Mouse (Mus musculus): ENCODE results near the gene St6gal1. TPM values are rescaled to one million over a fixed set of nuclear protein-coding genes. Genes with fewer than 3 reads are reported as not detected.

The St6gal1 gene
- polyA plus RNA-seq, 1 experiment from 2014 or later = 32.5 TPM

GRCm38 (mm10) chr16:23239583-23239982, 15.0 kb downstream of the St6gal1 start:
- Histone ChIP-seq H3K4me2 (replicated peaks; ENCODE audit: low read depth, low read length) (no peak overlapping the region), H3K4me3 (ENCODE audit: low read length) (no peak overlapping the region), H3K4me1 (ENCODE audit: control insufficient read depth, insufficient read depth, low read length) (peaks cover 34% of the 10 kb centered on the region), H3K27me3 (ENCODE audit: control insufficient read depth, insufficient read depth, low read length) (no peaks in the 10 kb centered on the region), H3K36me3 (ENCODE audit: control insufficient read depth, insufficient read depth, low read length) (no peaks in the 10 kb centered on the region), H3K27ac (ENCODE audit: low read depth, low read length) (no peak overlapping the region), H3K9me3 (ENCODE audit: control insufficient read depth, low read length) (no peaks in the 10 kb centered on the region), H3K9ac (ENCODE audit: low read depth, low read length) (peak overlapping the region; percentile 34; the same call in 1 of the 2 replicates)
- ATAC-seq (ENCODE audit: low FRiP score, low TSS enrichment) = no peak
- WGBS = 64% methylated on average over 6 of the region's 6 CpGs

GRCm38 (mm10) chr16:23240049-23240949, 15.8 kb downstream of the St6gal1 start:
- H3K27me3 ChIP-seq (ENCODE audit: control insufficient read depth, insufficient read depth, low read length) = no peaks in the 10 kb centered on the region
- no peak overlapping the region; the same call in 1 of the 2 replicates for H3K9ac ChIP-seq (ENCODE audit: low read depth, low read length)
- WGBS = 31% methylated on average over 13 of the region's 13 CpGs
- peaks cover 32% of the 10 kb centered on the region for H3K4me1 ChIP-seq (ENCODE audit: control insufficient read depth, insufficient read depth, low read length)
- peak; percentile 76 for ATAC-seq (ENCODE audit: low FRiP score, low TSS enrichment)
- no peaks in the 10 kb centered on the region for H3K9me3 ChIP-seq (ENCODE audit: control insufficient read depth, low read length)
- peak overlapping the region; percentile 48; the same call in 1 of the 2 replicates for H3K27ac ChIP-seq (ENCODE audit: low read depth, low read length)
- no peak overlapping the region for H3K4me2 ChIP-seq (replicated peaks; ENCODE audit: low read depth, low read length)
- no peak overlapping the region for H3K4me3 ChIP-seq (ENCODE audit: low read length)
- H3K36me3 ChIP-seq (ENCODE audit: control insufficient read depth, insufficient read depth, low read length) = no peaks in the 10 kb centered on the region

- H3K27ac ChIP-seq (ENCODE audit: low read depth, low read length) = peak overlapping the region; percentile 34; the same call in 1 of the 2 replicates
- no peaks in the 10 kb centered on the region for H3K9me3 ChIP-seq (ENCODE audit: control insufficient read depth, low read length)
- no peak overlapping the region for H3K4me2 ChIP-seq (replicated peaks; ENCODE audit: low read depth, low read length)
- H3K4me1 ChIP-seq (ENCODE audit: control insufficient read depth, insufficient read depth, low read length) = peaks cover 29% of the 10 kb centered on the region
- no peak overlapping the region for H3K9ac ChIP-seq (ENCODE audit: low read depth, low read length)
- WGBS = 27% methylated on average over 5 of the region's 5 CpGs
- H3K27me3 ChIP-seq (ENCODE audit: control insufficient read depth, insufficient read depth, low read length) = no peaks in the 10 kb centered on the region
- no peaks in the 10 kb centered on the region for H3K36me3 ChIP-seq (ENCODE audit: control insufficient read depth, insufficient read depth, low read length)
- ATAC-seq (ENCODE audit: low FRiP score, low TSS enrichment) = no peak
- no peak overlapping the region for H3K4me3 ChIP-seq (ENCODE audit: low read length)
These were observed 16.4 kb downstream of the St6gal1 start for GRCm38 (mm10) chr16:23240950-23241259.

- WGBS = 62% methylated on average over 5 of the region's 5 CpGs
These were observed 19.3 kb downstream of the St6gal1 start for GRCm38 (mm10) chr16:23243726-23244425.

GRCm38 (mm10) chr16:23244486-23244885, 19.9 kb downstream of the St6gal1 start:
- WGBS = 55% methylated on average over 7 of the region's 7 CpGs

More at GRCm38 (mm10) chr16:23243726-23244425, 19.3 kb downstream of the St6gal1 start:
- Histone ChIP-seq H3K4me1 (ENCODE audit: control insufficient read depth, insufficient read depth, low read length) (peaks cover 19% of the 10 kb centered on the region), H3K27ac (ENCODE audit: low read depth, low read length) (no peak overlapping the region), H3K4me3 (ENCODE audit: low read length) (no peak overlapping the region), H3K36me3 (ENCODE audit: control insufficient read depth, insufficient read depth, low read length) (no peaks in the 10 kb centered on the region; the same call in 1 of the 2 replicates), H3K4me2 (replicated peaks; ENCODE audit: low read depth, low read length) (no peak overlapping the region), H3K9me3 (ENCODE audit: control insufficient read depth, low read length) (no peaks in the 10 kb centered on the region), H3K9ac (ENCODE audit: low read depth, low read length) (no peak overlapping the region), H3K27me3 (ENCODE audit: control insufficient read depth, insufficient read depth, low read length) (no peaks in the 10 kb centered on the region)
- no peak for ATAC-seq (ENCODE audit: low FRiP score, low TSS enrichment)

GRCm38 (mm10) chr16:23249285-23249684, 24.7 kb downstream of the St6gal1 start:
- no peak for ATAC-seq (ENCODE audit: low FRiP score, low TSS enrichment)
- no peaks in the 10 kb centered on the region for H3K9me3 ChIP-seq (ENCODE audit: control insufficient read depth, low read length)
- H3K27me3 ChIP-seq (ENCODE audit: control insufficient read depth, insufficient read depth, low read length) = no peaks in the 10 kb centered on the region
- no peak overlapping the region for H3K4me2 ChIP-seq (replicated peaks; ENCODE audit: low read depth, low read length)
- no peaks in the 10 kb centered on the region; the same call in 1 of the 2 replicates for H3K36me3 ChIP-seq (ENCODE audit: control insufficient read depth, insufficient read depth, low read length)
- WGBS = 83% methylated on average over 4 of the region's 4 CpGs
- no peak overlapping the region for H3K9ac ChIP-seq (ENCODE audit: low read depth, low read length)
- H3K4me3 ChIP-seq (ENCODE audit: low read length) = no peak overlapping the region
- peaks cover 33% of the 10 kb centered on the region for H3K4me1 ChIP-seq (ENCODE audit: control insufficient read depth, insufficient read depth, low read length)
- no peak overlapping the region for H3K27ac ChIP-seq (ENCODE audit: low read depth, low read length)

More at GRCm38 (mm10) chr16:23244486-23244885, 19.9 kb downstream of the St6gal1 start:
- no peaks in the 10 kb centered on the region for H3K9me3 ChIP-seq (ENCODE audit: control insufficient read depth, low read length)
- no peak for ATAC-seq (ENCODE audit: low FRiP score, low TSS enrichment)
- H3K9ac ChIP-seq (ENCODE audit: low read depth, low read length) = no peak overlapping the region
- no peaks in the 10 kb centered on the region for H3K27me3 ChIP-seq (ENCODE audit: control insufficient read depth, insufficient read depth, low read length)
- H3K27ac ChIP-seq (ENCODE audit: low read depth, low read length) = no peak overlapping the region
- H3K4me1 ChIP-seq (ENCODE audit: control insufficient read depth, insufficient read depth, low read length) = peaks cover 21% of the 10 kb centered on the region
- H3K36me3 ChIP-seq (ENCODE audit: control insufficient read depth, insufficient read depth, low read length) = no peaks in the 10 kb centered on the region; the same call in 1 of the 2 replicates
- H3K4me2 ChIP-seq (replicated peaks; ENCODE audit: low read depth, low read length) = no peak overlapping the region
- H3K4me3 ChIP-seq (ENCODE audit: low read length) = no peak overlapping the region

- WGBS = 58% methylated on average over 6 of the region's 6 CpGs
- H3K9me3 ChIP-seq (ENCODE audit: control insufficient read depth, low read length) = no peaks in the 10 kb centered on the region
- no peak for ATAC-seq (ENCODE audit: low FRiP score, low TSS enrichment)
- no peak overlapping the region for H3K4me2 ChIP-seq (replicated peaks; ENCODE audit: low read depth, low read length)
- H3K36me3 ChIP-seq (ENCODE audit: control insufficient read depth, insufficient read depth, low read length) = no peaks in the 10 kb centered on the region; the same call in 1 of the 2 replicates
- peak overlapping the region; percentile 30; the same call in 1 of the 2 replicates for H3K27ac ChIP-seq (ENCODE audit: low read depth, low read length)
- no peaks in the 10 kb centered on the region for H3K27me3 ChIP-seq (ENCODE audit: control insufficient read depth, insufficient read depth, low read length)
- H3K9ac ChIP-seq (ENCODE audit: low read depth, low read length) = no peak overlapping the region
- no peak overlapping the region for H3K4me3 ChIP-seq (ENCODE audit: low read length)
- H3K4me1 ChIP-seq (ENCODE audit: control insufficient read depth, insufficient read depth, low read length) = peaks cover 33% of the 10 kb centered on the region
These were observed 25.2 kb downstream of the St6gal1 start for GRCm38 (mm10) chr16:23249762-23250161.

GRCm38 (mm10) chr16:23250556-23251444, 26.3 kb downstream of the St6gal1 start:
- Histone ChIP-seq H3K4me2 (replicated peaks; ENCODE audit: low read depth, low read length) (no peak overlapping the region), H3K4me3 (ENCODE audit: low read length) (no peak overlapping the region), H3K36me3 (ENCODE audit: control insufficient read depth, insufficient read depth, low read length) (no peaks in the 10 kb centered on the region; the same call in 1 of the 2 replicates), H3K9me3 (ENCODE audit: control insufficient read depth, low read length) (no peaks in the 10 kb centered on the region), H3K4me1 (ENCODE audit: control insufficient read depth, insufficient read depth, low read length) (peaks cover 33% of the 10 kb centered on the region), H3K27me3 (ENCODE audit: control insufficient read depth, insufficient read depth, low read length) (no peaks in the 10 kb centered on the region), H3K9ac (ENCODE audit: low read depth, low read length) (0 out of 2 replicates have a peak overlapping the region, but pooled peaks have one; percentile 12), H3K27ac (ENCODE audit: low read depth, low read length) (0 out of 2 replicates have a peak overlapping the region, but pooled peaks have one; percentile 1)
- WGBS = 20% methylated on average over 15 of the region's 15 CpGs
- peak; percentile 71; the same call in 1 of the 2 replicates for ATAC-seq (ENCODE audit: low FRiP score, low TSS enrichment)
